Mouse (Mus musculus) limb, embryonic 14.5 days (tissue): Measurements from ENCODE around the gene Zfp664. TPM values are rescaled to one million over a fixed set of nuclear protein-coding genes. Genes with fewer than 3 reads are reported as not detected.

Source experiments
- ATAC-seq: fragments of 200-750 bp; cut with Nextera tagmentation; 2 replicates; pipeline ENCODE4 v1.8.0; 2017; ENCODE audit warnings: low read depth, moderate number of reproducible peaks, moderate TSS enrichment; ENCODE audit not compliant: low FRiP score
- DNase-seq: peaks from one replicate; pipeline ENCODE4 v3.0.0-alpha.2; 2015; ENCODE audit warnings: low spot score
- H3K27ac ChIP-seq: fragments of 300-500 bp; sonication (generic); replicated peaks from 2 replicates; pipeline ENCODE4 v1.5.1; 2014; ENCODE audit warnings: low read depth, mild to moderate bottlenecking, low read length, moderate library complexity, mixed read lengths
- H3K27me3 ChIP-seq: fragments of 300-500 bp; sonication (generic); 2 replicates; pipeline ENCODE4 v1.6.1; 2014; ENCODE audit warnings: low read length, mixed read lengths; ENCODE audit not compliant: control insufficient read depth, insufficient read depth
- H3K36me3 ChIP-seq: fragments of 300-500 bp; sonication (generic); 2 replicates; pipeline ENCODE4 v1.6.1; 2014; ENCODE audit warnings: mild to moderate bottlenecking, low read length, moderate library complexity, mixed read lengths; ENCODE audit not compliant: control insufficient read depth, insufficient read depth
- H3K4me1 ChIP-seq: fragments of 300-500 bp; sonication (generic); 2 replicates; pipeline ENCODE4 v1.6.1; 2014; ENCODE audit warnings: antibody characterized with exemption, low read length, mixed read lengths; ENCODE audit not compliant: control insufficient read depth, insufficient read depth
- H3K4me2 ChIP-seq: fragments of 300-500 bp; sonication (generic); replicated peaks from 2 replicates; pipeline ENCODE4 v1.6.1; 2014; ENCODE audit warnings: low read depth, mild to moderate bottlenecking, low read length, moderate library complexity; ENCODE audit not compliant: severe bottlenecking
- H3K4me3 ChIP-seq: fragments of 300-500 bp; sonication (generic); replicated peaks from 2 replicates; pipeline ENCODE4 v1.5.1; 2014; ENCODE audit warnings: low read length
- H3K9ac ChIP-seq: fragments of 300-500 bp; sonication (generic); 2 replicates; pipeline ENCODE4 v1.6.1; 2014; ENCODE audit warnings: mild to moderate bottlenecking, low read depth, low read length, moderate library complexity; ENCODE audit not compliant: severe bottlenecking
- H3K9me3 ChIP-seq: fragments of 300-500 bp; sonication (generic); 2 replicates; pipeline ENCODE4 v1.6.1; 2016; ENCODE audit warnings: low read length; ENCODE audit not compliant: control insufficient read depth
- POLR2A ChIP-seq: fragments of 200-500 bp; IDR thresholded peaks from 2 replicates; pipeline ENCODE4 v1.8.0; 2012; ENCODE audit warnings: inconsistent platforms, mild to moderate bottlenecking, moderate library complexity, borderline replicate concordance; ENCODE audit not compliant: insufficient read depth, insufficient read length; ENCODE audit errors: extremely low read depth
- WGBS: fragments of 180-500 bp; shearing (Covaris S2); extraction: QIAGEN DNeasy Blood & Tissue Kit; methylation state at CpG from one replicate; pipeline ENCODE4 v1.1.7; 2014; 5-methylcytosine and 5-hydroxymethylcytosine counted together
- polyA plus RNA-seq, 2 experiments: library from polyadenylated mRNA; depleted of rRNA in 1 of 2; stranded (reverse) in 1 of 2; unstranded in 1 of 2; fragments of >200 nt; fragmentation: Nextera tagmentation in 1 of 2; extraction: Ambion mirVana in 1 of 2; gene quantifications; 2 replicates each; pipeline versions ENCODE4 v1.2.1 to v1.2.3; 2012 to 2014

Zfp664 gene
- polyA plus RNA-seq, 2 experiments = 52.4 to 65.7 TPM

DNA sequence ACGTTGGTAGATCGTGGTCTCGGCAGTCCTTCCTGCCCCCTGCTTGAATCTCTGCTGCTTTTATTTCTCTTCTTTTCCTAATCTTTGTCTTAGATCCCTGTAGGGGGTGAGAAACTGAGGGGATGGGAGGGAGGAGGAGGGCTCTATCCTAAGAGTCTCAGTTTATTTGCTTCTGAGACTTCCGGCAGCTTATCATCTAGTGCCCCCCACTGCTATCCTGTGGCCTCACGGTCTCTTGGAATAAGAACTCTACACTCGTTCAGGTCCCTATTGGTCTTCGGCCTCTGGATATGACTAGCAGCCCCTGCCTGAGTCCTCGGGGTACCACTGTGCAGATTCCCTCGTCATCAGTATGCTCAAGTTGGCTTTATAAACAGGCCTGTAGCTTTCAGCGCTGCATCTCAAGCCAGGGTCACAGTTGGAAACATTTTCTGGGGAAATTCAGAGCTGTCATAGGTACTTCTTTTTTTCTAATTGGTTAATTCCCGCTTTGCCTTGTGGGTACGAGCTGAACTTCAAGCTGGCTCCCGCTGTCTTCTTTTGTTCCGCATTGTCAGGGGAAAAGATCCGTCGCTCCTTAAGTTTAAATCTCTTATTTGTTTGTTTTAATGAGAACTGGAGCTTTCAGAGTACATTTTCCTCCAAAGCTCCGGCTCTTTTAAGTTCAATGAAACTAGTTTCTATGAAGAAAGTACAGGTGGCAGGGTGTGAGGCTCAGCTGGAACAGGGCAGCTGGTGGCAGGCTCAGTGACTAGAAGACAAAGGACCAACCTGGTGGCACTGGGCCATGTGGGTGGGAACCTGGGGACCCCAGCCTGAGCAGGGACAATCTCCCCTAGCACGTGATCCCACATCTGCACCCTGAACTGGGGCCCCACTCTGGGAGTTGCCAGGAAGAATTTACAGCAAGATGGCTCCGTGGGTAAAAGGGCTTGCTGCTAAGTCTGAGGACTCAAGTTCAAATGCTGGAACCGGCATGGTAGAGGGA lies 50.7 kb downstream of the Zfp664 start:
- Histone ChIP-seq H3K4me2 (no peak overlapping the region), H3K4me3 (no peak overlapping the region), H3K9me3 (no peaks in the 10 kb centered on the region), H3K36me3 (no peaks in the 10 kb centered on the region), H3K27ac (0 out of 2 replicates have a peak overlapping the region, but pooled peaks have one; percentile 28), H3K27me3 (no peaks in the 10 kb centered on the region), H3K9ac (no peak overlapping the region), H3K4me1 (0 out of 2 replicates have a peak, but pooled peaks cover 7% of the 10 kb centered on the region)
- DNase-seq (no peak), ATAC-seq (no peak)
- TF ChIP-seq POLR2A = no peak
- 51% methylated on average over 20 of the region's 20 CpGs for WGBS

DNA sequence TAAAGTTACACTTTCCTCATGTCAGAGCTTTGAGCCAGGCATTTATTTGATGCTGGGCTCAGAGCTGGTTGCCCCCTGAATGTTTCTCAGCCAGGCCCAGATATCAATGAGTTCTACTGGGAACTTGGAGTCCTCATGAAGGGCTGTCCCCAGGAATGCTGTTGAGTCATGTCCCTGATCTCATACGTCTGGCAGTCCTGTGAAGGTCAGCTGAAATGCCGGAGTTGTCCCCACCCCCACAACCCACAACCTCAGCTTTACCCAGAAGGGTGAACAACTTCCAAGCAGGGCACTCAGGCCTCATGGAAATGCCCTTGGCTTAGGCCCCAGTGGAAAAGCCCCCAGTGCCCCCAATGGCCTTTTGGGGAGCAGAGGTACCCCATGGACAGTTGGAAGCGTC lies 57.3 kb downstream of the Zfp664 start:
- H3K4me2 ChIP-seq = no peak overlapping the region
- no peak overlapping the region for H3K27ac ChIP-seq
- H3K4me3 ChIP-seq = no peak overlapping the region
- H3K27me3 ChIP-seq = no peaks in the 10 kb centered on the region
- ATAC-seq (no peak), DNase-seq (no peak)
- H3K36me3 ChIP-seq = no peaks in the 10 kb centered on the region
- no peaks in the 10 kb centered on the region for H3K9me3 ChIP-seq
- no peak overlapping the region for H3K9ac ChIP-seq
- peaks cover 6% of the 10 kb centered on the region; the same call in 1 of the 2 replicates for H3K4me1 ChIP-seq
- no peak for TF ChIP-seq POLR2A
- 84% methylated on average over 3 of the region's 3 CpGs for WGBS

GRCm38 (mm10) chr5:124921410-124921809 lies 58.9 kb downstream of the Zfp664 start:
- Histone ChIP-seq H3K27me3 (no peaks in the 10 kb centered on the region), H3K4me2 (no peak overlapping the region), H3K4me1 (peaks cover 6% of the 10 kb centered on the region; the same call in 1 of the 2 replicates), H3K9ac (no peak overlapping the region), H3K36me3 (no peaks in the 10 kb centered on the region), H3K9me3 (no peaks in the 10 kb centered on the region), H3K27ac (no peak overlapping the region), H3K4me3 (no peak overlapping the region)
- ATAC-seq = no peak
- TF ChIP-seq POLR2A = no peak
- DNase-seq = no peak

DNA sequence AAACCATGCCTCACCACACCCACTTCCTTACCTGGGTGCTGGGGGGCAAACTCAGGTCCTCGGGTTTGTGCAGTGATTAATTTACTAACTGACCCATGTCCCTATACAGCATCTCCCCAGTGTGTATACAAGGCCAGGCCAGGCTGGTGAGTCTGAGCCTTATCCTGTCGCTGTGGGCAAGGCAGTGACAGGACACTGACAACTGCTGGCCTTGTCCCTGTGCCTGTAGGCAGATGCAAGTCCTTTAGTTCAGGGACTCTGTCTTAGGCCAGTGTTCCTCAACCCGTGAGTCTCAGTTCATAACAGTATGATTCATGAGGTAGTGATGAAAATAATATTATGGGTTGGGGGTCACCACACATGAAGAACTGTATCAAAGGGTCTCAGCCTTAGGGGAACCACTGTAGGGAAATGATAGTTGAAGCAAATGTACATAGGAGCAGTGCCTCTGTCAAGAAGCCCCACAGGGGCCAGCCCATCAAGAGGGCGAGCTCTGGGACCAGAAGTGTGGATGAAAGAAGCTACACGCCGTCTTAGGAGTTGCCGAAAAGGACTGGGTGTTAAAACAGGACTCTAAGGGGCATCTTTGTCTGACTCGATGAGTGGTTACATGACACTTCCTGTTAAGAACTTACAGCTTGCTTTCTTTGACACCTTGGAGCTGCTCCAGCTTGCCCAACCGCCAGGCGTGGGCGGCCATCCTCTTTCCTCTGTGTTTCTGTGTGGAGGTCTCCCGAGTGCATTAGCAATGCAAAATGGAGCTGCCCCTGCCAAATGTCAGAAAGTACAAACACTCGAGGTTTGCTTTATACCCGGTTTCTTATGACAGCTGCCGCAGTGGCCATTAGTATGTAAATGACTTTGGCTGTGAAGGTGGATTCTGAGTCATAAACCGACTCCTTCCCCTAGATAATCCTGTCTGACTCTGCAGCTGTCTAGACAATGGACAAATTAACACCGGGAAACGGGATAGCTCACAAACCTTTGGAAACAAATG lies 60.2 kb downstream of the Zfp664 start:
- no peaks in the 10 kb centered on the region for H3K36me3 ChIP-seq
- peaks cover 6% of the 10 kb centered on the region; the same call in 1 of the 2 replicates for H3K4me1 ChIP-seq
- H3K9me3 ChIP-seq = no peaks in the 10 kb centered on the region
- ATAC-seq (no peak), DNase-seq (peak; percentile 25)
- 29% methylated on average over 18 of the region's 18 CpGs for WGBS
- no peak overlapping the region for H3K4me2 ChIP-seq
- no peak overlapping the region for H3K4me3 ChIP-seq
- TF ChIP-seq POLR2A = no peak
- peak overlapping the region; percentile 21; the same call in 1 of the 2 replicates for H3K27ac ChIP-seq
- H3K27me3 ChIP-seq = no peaks in the 10 kb centered on the region
- no peak overlapping the region for H3K9ac ChIP-seq
